Mouse (Mus musculus) cerebellum, adult 2 months (tissue): ENCODE measurements around the gene Kdelr1.

Experiments
- CTCF ChIP-seq: fragments of 200-500 bp; IDR thresholded peaks from 2 replicates; pipeline ENCODE4 v1.5.1; 2011; ENCODE audit warnings: low read depth, mild to moderate bottlenecking, control low read depth, low read length, moderate library complexity, borderline replicate concordance; ENCODE audit not compliant: insufficient read depth
- POLR2A ChIP-seq: fragments of 200-500 bp; IDR thresholded peaks from 2 replicates; pipeline ENCODE4 v1.6.1; 2011; ENCODE audit warnings: low read length, control low read depth, borderline replicate concordance; ENCODE audit not compliant: insufficient read depth

DNA sequence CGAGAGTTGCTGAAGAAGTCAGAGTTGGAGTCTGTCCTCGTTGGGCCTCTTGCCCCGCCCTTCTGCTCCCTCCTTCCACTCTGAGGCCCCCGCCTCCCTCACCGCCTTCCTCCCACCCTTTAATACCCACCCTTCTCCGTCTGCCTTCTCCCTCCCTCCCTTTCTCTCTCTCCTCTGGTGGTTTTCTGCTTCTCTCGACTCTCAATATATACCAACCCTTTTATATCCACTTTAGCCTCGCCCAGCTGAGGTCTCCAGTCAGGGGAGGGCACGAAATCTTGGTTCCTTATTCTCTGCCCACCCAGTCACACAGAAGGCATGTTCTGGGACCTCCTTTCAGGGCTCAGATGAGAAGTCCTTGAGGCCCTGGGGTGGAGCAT, 48.7 kb downstream of the Kdelr1 start, which contains the start of gene Emp3:
- TF ChIP-seq POLR2A, result no peak
- TF ChIP-seq CTCF, result no peak
